Mouse (Mus musculus) cortical plate, adult 2 months (tissue): ENCODE measurements around the gene Gm34653.

ENCODE experiments used
- CTCF ChIP-seq: fragments of 200-500 bp; IDR thresholded peaks from 2 replicates; pipeline ENCODE4 v1.5.1; 2011; ENCODE audit warnings: mild to moderate bottlenecking, control low read depth, low read length; ENCODE audit not compliant: insufficient read depth; ENCODE audit errors: extremely low read depth
- POLR2A ChIP-seq: fragments of 200-500 bp; IDR thresholded peaks from 2 replicates; pipeline ENCODE4 v1.6.1; 2011; ENCODE audit warnings: mild to moderate bottlenecking, low read length, control low read depth; ENCODE audit not compliant: insufficient read depth; ENCODE audit errors: extremely low read depth

DNA sequence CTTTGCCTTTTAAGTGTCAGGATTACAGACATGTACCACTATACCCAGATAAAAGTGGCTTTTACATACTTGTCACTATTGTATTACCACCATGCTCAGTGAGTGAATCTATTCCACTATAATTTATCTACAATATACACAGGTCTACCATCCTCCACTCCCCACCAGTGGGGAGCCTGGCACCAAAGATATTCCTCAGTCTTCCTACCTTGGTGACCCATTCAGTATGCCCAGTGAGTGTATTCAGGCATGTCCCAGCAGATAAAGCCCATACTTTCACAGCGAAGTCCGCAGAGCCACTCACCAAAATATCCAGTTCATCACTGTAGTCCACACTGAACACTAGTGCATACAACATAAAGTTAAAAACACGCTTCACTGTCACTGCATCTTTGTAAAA lies 22.0 kb upstream of the Gm34653 start:
- TF ChIP-seq CTCF (no peak), POLR2A (no peak)
